Mouse (Mus musculus): ENCODE data around the gene 3110009E18Rik.

3110009E18Rik gene

DNA sequence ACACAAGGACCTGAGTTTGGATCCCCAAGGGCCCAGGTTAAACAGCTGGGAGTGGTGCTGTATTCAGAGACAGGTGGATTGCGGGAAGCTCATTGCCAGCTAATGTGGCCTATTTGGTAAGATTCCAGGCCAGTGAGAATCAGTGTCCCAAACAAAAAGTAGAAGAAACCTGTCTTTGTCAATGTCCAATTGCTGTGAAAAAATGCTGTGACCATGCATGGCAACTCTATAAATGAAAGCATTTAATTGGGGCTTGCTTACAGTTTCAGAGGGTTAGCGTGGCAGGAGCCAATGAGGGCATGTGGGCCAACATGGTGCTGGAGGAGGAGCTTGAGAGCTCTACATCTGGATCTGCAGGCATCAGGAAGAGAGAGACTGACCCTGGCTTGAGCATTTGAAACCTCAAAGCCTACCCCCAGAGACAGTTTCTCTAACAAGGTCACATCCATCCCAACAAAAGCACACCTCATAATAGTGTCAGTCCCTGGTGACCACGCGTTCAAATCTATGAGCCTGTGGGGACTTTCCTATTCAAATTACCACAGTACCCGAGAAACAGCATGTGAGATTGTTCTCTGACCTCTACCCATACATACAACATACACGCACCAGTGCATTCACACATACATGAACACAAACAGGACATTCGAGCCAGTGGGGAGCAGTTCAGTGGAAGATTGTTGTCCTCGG lies 24.7 kb downstream of the 3110009E18Rik start:
- no peak for DNase-seq

GRCm38 (mm10) chr1:120146994-120147393 lies 26.0 kb downstream of the 3110009E18Rik start:
- no peak for DNase-seq

GRCm38 (mm10) chr1:120154232-120154631 lies 33.2 kb downstream of the 3110009E18Rik start:
- DNase-seq, result peak in 1 of 2 experiments; percentile 52

DNA sequence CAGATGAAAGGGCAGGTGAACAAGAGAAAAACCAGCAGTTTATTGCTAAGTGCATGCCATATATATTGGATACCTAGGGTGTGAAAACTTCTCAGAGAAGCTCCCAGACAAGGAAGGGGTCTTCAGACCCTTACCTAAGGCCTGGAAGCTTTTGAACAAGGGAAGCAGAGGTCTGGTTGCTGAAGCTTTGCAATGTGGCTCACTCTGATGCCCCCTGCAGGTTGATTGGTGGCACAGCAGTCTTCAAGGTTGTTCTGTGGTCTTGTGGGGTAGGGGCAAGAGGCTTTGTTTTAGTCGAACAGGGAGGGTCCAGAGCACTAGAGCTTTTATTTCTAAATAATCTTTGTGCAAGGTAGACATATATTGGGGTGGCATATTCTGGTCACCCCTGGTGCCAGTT lies 34.3 kb downstream of the 3110009E18Rik start:
- peak; percentile 24 to 48 for DNase-seq

- DNase-seq, result no peak
Measured at GRCm38 (mm10) chr1:120158474-120159127, 37.6 kb downstream of the 3110009E18Rik start.

DNA sequence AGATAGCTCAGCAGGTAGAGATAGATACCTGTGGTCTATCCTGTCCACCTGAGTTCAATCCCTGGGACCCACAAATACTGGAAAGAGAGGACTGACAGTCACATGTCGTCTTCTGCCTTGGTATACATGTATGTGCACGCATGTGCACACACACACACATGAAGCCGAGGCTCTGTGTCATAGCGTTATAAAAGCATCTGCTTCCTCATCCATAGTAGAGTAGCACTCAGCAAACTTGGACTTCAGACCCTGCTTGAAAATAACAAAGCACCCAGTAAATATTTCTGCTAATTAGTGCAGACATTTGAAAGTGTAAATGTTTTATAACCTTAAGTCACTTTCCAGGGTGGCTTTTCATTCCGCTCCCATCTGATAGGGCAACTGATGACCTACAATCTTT lies 40.5 kb downstream of the 3110009E18Rik start:
- DNase-seq, result no peak

DNA sequence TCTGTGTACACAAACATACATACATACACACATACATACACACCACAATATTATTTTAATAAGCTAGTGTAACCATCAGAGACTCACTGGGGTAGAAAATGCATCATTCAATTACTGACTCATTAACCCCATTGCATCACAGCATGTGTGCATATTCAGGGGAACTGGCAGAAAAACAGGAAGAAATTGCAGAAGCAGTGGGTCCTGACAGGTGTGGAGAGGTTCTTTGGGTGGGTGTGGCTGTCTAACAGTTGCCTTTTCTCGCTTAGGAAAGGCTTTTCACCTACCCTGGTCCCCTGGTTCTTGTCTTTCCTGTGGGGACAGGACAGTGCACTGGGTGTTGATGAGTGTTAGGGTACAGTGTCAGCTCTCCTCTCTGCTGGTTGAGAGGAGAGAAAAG lies 41.6 kb downstream of the 3110009E18Rik start:
- no peak for DNase-seq

DNA sequence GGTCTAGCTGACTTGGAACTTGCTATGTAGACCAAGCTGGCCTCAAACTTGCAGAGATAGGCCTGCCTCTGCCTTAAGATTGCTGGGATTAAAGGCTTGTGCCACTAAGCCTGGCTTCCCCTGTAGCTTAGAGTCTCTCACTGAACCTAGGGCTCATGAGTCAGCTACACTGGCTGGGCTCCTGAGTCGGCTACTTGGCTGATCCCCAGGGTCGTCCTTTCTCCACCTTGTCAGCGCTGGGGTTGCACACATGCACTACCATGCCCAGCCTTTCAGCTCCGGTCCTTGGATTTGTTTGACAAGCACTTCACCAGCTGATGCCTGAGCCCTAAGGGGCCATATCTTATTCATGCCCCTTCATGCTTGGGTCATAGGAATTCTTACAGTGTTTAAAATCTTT lies 47.0 kb downstream of the 3110009E18Rik start:
- no peak for DNase-seq

GRCm38 (mm10) chr1:120168674-120169073 lies 47.7 kb downstream of the 3110009E18Rik start:
- no peak for DNase-seq

GRCm38 (mm10) chr1:120170307-120170706 lies 49.3 kb downstream of the 3110009E18Rik start:
- no peak for DNase-seq

- DNase-seq, result peak; percentile 11 to 30
Measured at GRCm38 (mm10) chr1:120171819-120172521, 51.0 kb downstream of the 3110009E18Rik start.

- DNase-seq, result no peak
Measured at GRCm38 (mm10) chr1:120174991-120175390, 54.0 kb downstream of the 3110009E18Rik start.

DNA sequence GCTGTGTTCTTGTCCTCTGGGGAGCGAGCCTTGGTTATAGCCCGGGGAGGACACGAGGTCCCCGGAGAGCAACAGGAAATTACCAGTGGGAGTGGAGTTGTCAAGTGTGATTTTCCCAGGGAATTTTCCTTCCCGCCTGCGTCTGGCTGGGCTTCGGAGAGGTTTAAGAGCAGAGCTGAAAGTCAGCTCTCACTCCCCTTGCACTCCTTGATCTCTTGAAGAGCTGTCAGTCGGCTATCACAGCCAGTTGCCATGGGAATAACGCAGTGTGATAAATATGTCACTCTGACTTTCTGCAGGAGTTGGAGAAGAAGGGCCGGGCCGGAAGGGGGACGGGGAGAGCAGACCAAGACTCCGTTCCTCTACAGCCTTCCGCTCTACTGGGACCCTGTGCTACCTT lies 55.3 kb downstream of the 3110009E18Rik start:
- DNase-seq, result no peak

DNA sequence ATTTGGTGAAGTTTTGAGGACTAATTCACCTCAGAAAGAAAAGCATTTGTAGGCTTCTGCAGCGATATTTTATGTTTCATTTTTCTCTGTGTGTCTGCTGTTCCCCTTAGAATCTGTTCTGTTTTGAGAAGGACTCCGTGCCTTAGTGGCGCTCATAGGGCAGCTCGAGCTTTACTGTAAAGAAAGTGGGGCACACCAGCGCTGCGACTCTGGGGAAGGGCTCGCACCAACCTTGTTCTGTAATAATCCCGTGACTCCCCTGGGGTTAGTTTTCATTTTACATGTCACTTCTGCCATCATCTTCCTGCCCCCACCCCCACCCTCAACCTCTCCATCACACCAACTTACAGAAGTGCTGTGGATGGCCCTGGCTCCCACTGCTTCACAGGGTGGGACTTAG lies 56.2 kb downstream of the 3110009E18Rik start:
- DNase-seq, result no peak

GRCm38 (mm10) chr1:120186204-120186603 lies 65.2 kb downstream of the 3110009E18Rik start:
- no peak for DNase-seq

DNA sequence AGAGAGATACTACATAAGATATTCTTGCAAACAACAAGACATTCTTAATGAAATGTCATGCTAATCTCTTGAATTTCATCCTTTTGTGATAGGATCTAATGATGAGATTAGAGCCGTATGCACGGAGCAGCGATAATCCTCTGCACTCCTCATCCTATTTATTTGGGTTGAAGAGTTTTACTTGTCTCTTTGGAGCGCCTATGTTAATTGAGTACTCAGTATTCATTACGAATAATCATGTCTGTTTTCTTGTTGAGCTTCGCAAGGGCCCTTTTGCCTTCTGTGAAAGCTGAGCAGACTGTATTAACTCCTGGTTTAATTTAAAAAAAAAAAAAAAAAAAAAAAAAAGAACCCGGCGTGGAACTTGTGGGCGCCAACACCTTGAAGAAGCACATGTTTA lies 65.7 kb downstream of the 3110009E18Rik start:
- DNase-seq, result no peak

- DNase-seq, result no peak
Measured at GRCm38 (mm10) chr1:120187059-120187458, 66.1 kb downstream of the 3110009E18Rik start.

GRCm38 (mm10) chr1:120189206-120189605 lies 68.2 kb downstream of the 3110009E18Rik start:
- no peak for DNase-seq

DNA sequence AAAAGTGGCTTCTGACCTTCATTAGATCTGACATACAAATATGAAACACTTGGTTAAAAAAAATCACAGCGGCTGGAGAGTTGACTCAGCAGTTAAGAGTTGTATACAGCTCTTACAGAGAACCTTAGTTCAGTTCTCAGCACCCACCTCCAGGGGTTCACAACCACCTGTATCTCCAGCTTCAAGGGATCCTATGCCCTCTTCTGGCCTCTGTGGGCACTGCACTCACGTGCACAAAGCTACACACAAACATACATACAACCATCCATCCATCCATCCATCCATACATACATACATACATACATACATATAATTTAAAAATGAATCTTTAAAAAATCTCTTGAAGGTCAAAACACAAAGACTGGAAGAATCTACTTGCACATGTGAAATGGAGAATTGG lies 69.3 kb downstream of the 3110009E18Rik start:
- no peak for DNase-seq

GRCm38 (mm10) chr1:120190946-120191345 lies 70.0 kb downstream of the 3110009E18Rik start:
- DNase-seq, result no peak

DNA sequence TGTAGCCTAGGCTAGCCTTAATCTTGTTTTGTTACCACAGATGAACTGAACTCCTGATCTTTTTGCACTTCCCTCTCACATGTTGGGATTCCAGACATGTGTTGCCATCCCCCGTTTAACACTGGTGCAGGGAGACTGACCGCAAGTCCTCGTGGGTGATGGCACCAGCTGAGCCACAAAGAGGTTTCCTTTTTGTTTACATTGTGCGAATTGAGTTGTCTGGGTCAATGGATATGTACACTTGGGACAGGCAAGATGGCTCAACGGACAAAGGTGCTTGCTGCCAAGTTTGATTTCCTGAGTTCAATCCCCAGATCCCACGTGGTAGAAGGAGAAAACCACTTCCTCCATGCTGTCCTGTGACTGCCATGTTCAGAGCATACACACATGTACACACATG lies 71.3 kb downstream of the 3110009E18Rik start:
- DNase-seq, result no peak

DNA sequence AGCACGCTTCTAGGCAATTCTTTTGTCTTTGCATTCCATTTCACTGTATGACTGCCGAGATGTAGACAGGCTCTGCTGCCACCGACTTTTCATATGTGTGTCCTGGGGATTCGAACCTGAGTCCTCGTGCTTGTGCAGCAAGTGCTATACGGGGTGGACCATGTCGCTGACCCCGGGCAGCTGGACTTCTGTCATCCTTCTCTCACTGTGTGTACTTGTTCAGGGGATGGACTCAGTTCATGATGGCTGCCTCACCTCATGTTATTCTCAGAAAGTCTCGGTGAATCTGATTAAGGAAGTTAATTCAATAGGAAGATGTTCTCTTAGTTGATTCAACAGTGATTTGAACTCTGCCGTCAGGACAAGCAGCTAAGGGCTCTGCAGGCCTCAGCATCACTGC lies 72.6 kb downstream of the 3110009E18Rik start:
- no peak for DNase-seq

- no peak for DNase-seq
Measured at GRCm38 (mm10) chr1:120195947-120196346, 75.0 kb downstream of the 3110009E18Rik start.

DNA sequence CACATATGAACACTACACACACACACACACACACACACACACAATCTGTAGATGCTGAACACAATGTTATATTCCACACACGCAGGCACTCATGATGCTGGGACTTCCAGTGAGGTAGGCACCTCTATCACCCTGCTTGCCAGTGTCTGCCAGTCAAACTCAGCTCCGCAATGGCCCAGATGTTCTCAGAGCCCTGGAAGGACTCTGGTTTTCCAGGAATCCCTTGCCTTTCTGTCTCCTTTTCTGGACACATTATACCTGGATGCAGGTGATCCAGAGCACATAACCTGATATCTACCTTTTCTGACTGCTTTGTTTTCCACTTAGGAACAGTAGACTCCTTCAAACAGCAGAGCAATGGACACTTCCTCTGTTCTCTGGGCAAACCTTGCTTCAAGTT lies 75.7 kb downstream of the 3110009E18Rik start:
- DNase-seq, result no peak

All from cerebellum, postnatal 25 days (tissue).